Mouse (Mus musculus) adrenal gland, adult 8-10 months (tissue): Measurements from ENCODE around the gene Gm16381. TPM values are rescaled to one million over a fixed set of nuclear protein-coding genes. Genes with fewer than 3 reads are reported as not detected.
"Not testable (repeated sequence)": the region's sequence is repeated elsewhere in the genome, so short reads cannot be mapped to it uniquely, and the experiment has no call there.

Source experiments
- DNase-seq: peaks from one replicate; pipeline ENCODE4 v3.0.0; 2022
- total RNA-seq, 4 experiments: library from RNA; stranded (reverse); gene quantifications; 2 replicates each; pipeline ENCODE4 v1.2.4; 2022

Gene Gm16381
- total RNA-seq, result not detected

DNA sequence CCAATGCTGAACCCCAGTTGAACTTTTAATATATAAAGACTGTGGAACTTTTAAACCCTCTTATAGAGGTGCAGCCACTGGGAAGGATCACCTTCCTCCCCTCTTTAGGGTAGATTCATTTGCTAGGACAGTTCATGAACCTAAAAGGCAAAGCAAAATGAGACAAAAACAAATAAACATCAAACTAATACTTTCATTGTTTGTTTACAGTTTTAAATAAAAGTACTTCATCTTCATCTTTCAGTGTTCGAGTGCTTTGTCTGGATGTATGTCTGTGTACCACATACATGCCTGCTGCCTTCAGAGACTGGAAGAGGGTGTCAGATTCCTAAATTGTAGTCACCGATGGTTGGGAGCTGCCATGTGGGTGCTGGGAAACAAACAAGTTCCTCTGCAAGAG lies at the start of gene Gm16381:
TSS of gene Gm16381 (minus strand) at position 101 of the 400 bp plus-strand sequence.
- not testable (repeated sequence) for DNase-seq

DNA sequence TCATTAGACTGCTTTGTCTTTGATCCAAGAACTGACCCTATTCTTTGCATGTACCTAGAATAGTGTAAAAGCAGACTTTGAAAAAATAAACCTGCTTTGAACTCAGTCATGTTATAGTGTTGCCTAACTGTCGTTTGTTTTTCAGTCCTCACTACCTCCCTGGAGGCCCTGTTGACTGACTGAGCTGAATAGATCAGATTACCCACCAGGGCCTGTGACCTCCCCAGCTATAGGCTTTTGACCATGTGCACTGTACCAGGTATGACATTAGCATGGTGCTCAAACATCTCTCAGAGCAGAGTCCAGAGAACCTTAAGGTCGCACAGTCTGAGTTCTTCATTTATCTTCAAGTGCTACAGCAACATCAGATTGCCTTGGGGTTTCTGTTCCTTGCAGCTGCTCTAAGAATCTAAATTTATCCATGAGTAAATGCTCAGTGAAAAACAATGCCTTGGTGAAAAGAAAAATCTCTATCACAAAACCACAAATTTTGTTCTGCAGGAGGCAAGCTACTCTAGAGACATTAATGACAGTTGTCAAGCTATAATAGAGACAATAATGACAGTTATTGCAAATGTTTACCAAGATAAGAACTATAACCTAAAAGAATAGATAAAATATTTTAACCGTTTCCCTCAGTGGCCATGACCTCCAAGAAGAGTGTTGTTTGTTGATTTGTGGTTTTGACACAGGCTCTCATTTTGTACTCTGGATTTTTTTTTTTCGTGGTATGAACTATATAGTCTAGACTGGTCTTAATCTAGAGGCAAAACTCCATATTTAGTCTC lies 8.7 kb upstream of the Gm16381 start:
- DNase-seq, result not testable (repeated sequence)

- DNase-seq, result not testable (repeated sequence)
Observed at GRCm38 (mm10) chr12:87618569-87618968, 25.9 kb downstream of the Gm16381 start, which contains the start of gene Gm4027. Gene Gm4027, plus strand, starts transcription at chr12:87618869.

- DNase-seq, result not testable (repeated sequence)
Observed at GRCm38 (mm10) chr12:87602388-87602787, 42.0 kb downstream of the Gm16381 start, which contains the start of gene Oog1. Gene Oog1, plus strand, starts transcription at chr12:87602688.

DNA sequence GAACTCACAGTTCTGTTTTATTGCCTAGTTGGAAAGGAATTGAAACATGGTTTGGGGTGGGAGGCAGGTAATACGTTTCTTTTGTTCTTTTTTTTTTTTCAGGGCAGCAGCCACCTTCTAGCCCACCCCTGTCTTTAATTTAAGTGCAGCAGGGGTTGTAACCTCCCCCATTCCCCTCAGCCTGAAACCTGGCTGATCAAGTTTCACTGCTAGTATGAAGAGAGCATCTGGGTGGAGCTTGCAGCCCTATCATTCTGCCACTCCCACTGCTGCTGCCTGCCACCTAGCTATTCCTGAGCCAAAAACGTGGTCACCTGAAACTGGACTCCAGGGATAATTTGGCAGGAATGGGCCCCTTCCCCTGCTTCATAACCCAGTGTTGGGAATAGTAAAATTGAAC lies 43.0 kb downstream of the Gm16381 start:
- not testable (repeated sequence) for DNase-seq

Other genes with a start within 250 kb of the Gm16381 start
- 100 to 1,000 TPM; 156 to 205 (median 191) TPM for gene Slirp, start 200.7 kb downstream of the Gm16381 start, total RNA-seq
- 10 to 100 TPM; 16.4 to 28.3 (median 21.9) TPM for gene Alkbh1, start 200.6 kb downstream of the Gm16381 start, total RNA-seq
- 100 to 1,000 TPM in 1 of 4 experiments, 10 to 100 TPM in 3; 76.4 to 103 (median 91.9) TPM for gene Snw1, start 172.3 kb downstream of the Gm16381 start, total RNA-seq
- not detected for gene Gm5788, start 149.9 kb downstream of the Gm16381 start, total RNA-seq
- not detected for gene Gm8300, start 130.3 kb downstream of the Gm16381 start, total RNA-seq
- not detected for gene Oog1, start 41.9 kb downstream of the Gm16381 start, total RNA-seq
- gene Gm4027, start 25.8 kb downstream of the Gm16381 start, total RNA-seq, result not detected
- not detected for gene Gm21319, start 131.1 kb upstream of the Gm16381 start, total RNA-seq
- gene Gm21936, start 150.9 kb upstream of the Gm16381 start, total RNA-seq, result not detected
- gene BB287469, start 172.0 kb upstream of the Gm16381 start, total RNA-seq, result not detected
- gene Gm2001, start 197.7 kb upstream of the Gm16381 start, total RNA-seq, result not detected
- gene Gm2016, start 229.5 kb upstream of the Gm16381 start, total RNA-seq, result not detected